In genomic region chr4:87788691-87789090, GRCm38 (mm10) we compare ENCODE assay signal across 10 mouse cellular contexts.
DNase-seq lines count a peak whose midpoint lies in the region; ATAC-seq lines count a peak whose summit lies in the region.
"Had no signal": no experiment of that assay in that cellular context is flagged by ENCODE, and none has a peak within 500 bp of the region (broad histone marks: within the 10 kb centered on the region; RNA-seq: fewer than 3 reads in every experiment).

No protein-coding gene starts in this region.

- no peak overlapping the region for H3K27ac ChIP-seq in kidney, embryonic 14.5 days (ENCODE audit: low read depth, low read length)
- H3K27ac ChIP-seq: embryonic facial prominence, embryonic 13.5 days; stomach, embryonic 15.5 days had no signal

- peak; percentile 7 for DNase-seq in kidney, adult 11 months
- peak; percentile 57 for DNase-seq in CD4-positive helper T cell, adult 2 months (ENCODE audit: low read depth, low spot score)
- DNase-seq in adipocyte (ENCODE audit: low spot score) = peak; percentile 30
- peak; percentile 53 for DNase-seq in kidney, postnatal 14 days
- DNase-seq in thymus, postnatal 4 days = peak; percentile 76

- peaks cover 4% of the 10 kb centered on the region; the same call in 1 of the 2 replicates for H3K4me1 ChIP-seq in kidney, embryonic 14.5 days (ENCODE audit: control insufficient read depth, insufficient read depth, low read length)

- no peaks in the 10 kb centered on the region for H3K27me3 ChIP-seq in kidney, embryonic 14.5 days (ENCODE audit: control insufficient read depth, insufficient read depth, low read length)
- H3K27me3 ChIP-seq: embryonic facial prominence, embryonic 13.5 days; stomach, embryonic 15.5 days had no signal

- H3K36me3 ChIP-seq in kidney, embryonic 14.5 days (ENCODE audit: control insufficient read depth, insufficient read depth, low read length) = peaks cover 20% of the 10 kb centered on the region; the same call in 1 of the 2 replicates

- no peak overlapping the region for H3K9ac ChIP-seq in kidney, embryonic 14.5 days (ENCODE audit: low read depth, low read length)
- H3K9ac ChIP-seq: embryonic facial prominence, embryonic 13.5 days; stomach, embryonic 15.5 days had no signal

- H3K9me3 ChIP-seq in kidney, embryonic 14.5 days (ENCODE audit: control insufficient read depth, low read length) = no peaks in the 10 kb centered on the region
- H3K9me3 ChIP-seq: embryonic facial prominence, embryonic 13.5 days; stomach, embryonic 15.5 days had no signal

- WGBS in kidney, embryonic 14.5 days = 75% methylated on average over 8 of the region's 8 CpGs

- H3K4me2 ChIP-seq in kidney, embryonic 14.5 days (replicated peaks; ENCODE audit: low read depth, low read length) = no peak overlapping the region
- H3K4me2 ChIP-seq: embryonic facial prominence, embryonic 13.5 days; stomach, embryonic 15.5 days had no signal

- H3K4me3 ChIP-seq in kidney, embryonic 14.5 days (ENCODE audit: low read length) = no peak overlapping the region
- H3K4me3 ChIP-seq: embryonic facial prominence, embryonic 13.5 days; stomach, embryonic 15.5 days had no signal

- ATAC-seq in kidney, embryonic 14.5 days (ENCODE audit: low FRiP score, low TSS enrichment) = no peak
- ATAC-seq in common myeloid progenitor, adult 5-6 weeks (replicated peaks; ENCODE audit: low read depth, poor library complexity, severe bottlenecking) = peak; percentile 94
- ATAC-seq in megakaryocyte, adult 5-6 weeks (ENCODE audit: poor library complexity, severe bottlenecking) = peak; percentile 78

Comparison
In these comparisons a context has a peak if more than half of its experiments do, and no peak if none do; other contexts are left out.
1. DNase-seq: peak in every context shown above with its lines; median percentile 76 in thymus, postnatal 4 days; 57 in CD4-positive helper T cell, adult 2 months; 53 in kidney, postnatal 14 days; 30 in adipocyte; 7 in kidney, adult 11 months.